ENCODE assay signal across 21 mouse cellular contexts in the genomic region with DNA sequence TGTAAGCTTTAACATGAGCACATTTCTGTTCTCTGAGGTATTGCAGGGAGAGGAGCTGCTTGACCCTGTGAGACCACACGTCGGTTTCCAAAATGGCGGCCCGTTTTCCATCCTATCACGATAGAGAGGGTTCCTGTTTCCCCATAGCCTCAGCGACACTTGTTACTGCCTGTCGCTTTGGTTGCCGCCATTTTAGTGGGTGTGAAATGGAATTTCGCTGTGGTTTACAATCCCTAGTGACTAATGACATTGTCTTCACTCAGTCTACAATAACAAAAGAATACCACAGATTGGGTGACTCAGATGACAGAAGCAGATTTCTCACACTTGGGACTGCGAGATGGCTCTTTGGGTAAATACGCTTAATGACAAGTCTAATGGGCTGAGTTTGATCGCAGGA. TPM values are rescaled to one million over a fixed set of nuclear protein-coding genes. Genes with fewer than 3 reads are reported as not detected.
"Had no signal": no experiment of that assay in that cellular context is flagged by ENCODE, and none has a peak within 500 bp of the region (broad histone marks: within the 10 kb centered on the region; RNA-seq: fewer than 3 reads in every experiment).

No protein-coding gene starts in this region.

- H3K27ac ChIP-seq: midbrain, embryonic 10.5 days; midbrain, embryonic 12.5 days; neural tube, embryonic 12.5 days had no signal

- H3K4me3 ChIP-seq: midbrain, embryonic 10.5 days; midbrain, embryonic 12.5 days; neural tube, embryonic 12.5 days had no signal

- H3K9ac ChIP-seq: lung, embryonic 14.5 days; midbrain, embryonic 12.5 days; neural tube, embryonic 12.5 days had no signal

- H3K4me2 ChIP-seq: lung, embryonic 14.5 days; midbrain, embryonic 12.5 days; neural tube, embryonic 12.5 days had no signal

- DNase-seq: lung, adult 18-20 months; lung, embryonic 14.5 days; lung, postnatal 10 days; lung, postnatal 4 days; midbrain, embryonic 14.5 days; retina, postnatal 1 day; right cerebral cortex, adult 18-20 months; right cerebral cortex, postnatal 25 days; right cerebral cortex, postnatal 4 days; spleen, adult 18-20 months; thymus, adult 18-20 months; thymus, postnatal 14 days; thymus, postnatal 36 days had no signal

- H3K9me3 ChIP-seq: midbrain, embryonic 10.5 days; neural tube, embryonic 12.5 days had no signal

- H3K4me1 ChIP-seq: midbrain, embryonic 12.5 days; neural tube, embryonic 12.5 days had no signal

- ATAC-seq: midbrain, embryonic 16.5 days had no signal

- H3K36me3 ChIP-seq: midbrain, embryonic 10.5 days; midbrain, embryonic 12.5 days; neural tube, embryonic 12.5 days had no signal

- H3K27me3 ChIP-seq: neural tube, embryonic 12.5 days had no signal

RNA-seq across cellular contexts. Expression of gene Fam131c, which starts 22.8 kb away (rescaled TPM):
- total RNA-seq: megakaryocyte, adult 5-6 weeks; megakaryocyte-erythroid progenitor cell, adult 5-6 weeks; neutrophil, adult 5-6 weeks had no signal

RNA-seq across cellular contexts. Expression of gene Clcnka, which starts 53.3 kb away (rescaled TPM):
- total RNA-seq: megakaryocyte, adult 5-6 weeks; megakaryocyte-erythroid progenitor cell, adult 5-6 weeks; neutrophil, adult 5-6 weeks had no signal
- polyA plus RNA-seq: midbrain, embryonic 10.5 days; midbrain, embryonic 12.5 days; neural tube, embryonic 12.5 days; small intestine, adult 2 months had no signal
